Mouse (Mus musculus): Measurements from ENCODE around the gene Kirrel3.

Kirrel3 gene

DNA sequence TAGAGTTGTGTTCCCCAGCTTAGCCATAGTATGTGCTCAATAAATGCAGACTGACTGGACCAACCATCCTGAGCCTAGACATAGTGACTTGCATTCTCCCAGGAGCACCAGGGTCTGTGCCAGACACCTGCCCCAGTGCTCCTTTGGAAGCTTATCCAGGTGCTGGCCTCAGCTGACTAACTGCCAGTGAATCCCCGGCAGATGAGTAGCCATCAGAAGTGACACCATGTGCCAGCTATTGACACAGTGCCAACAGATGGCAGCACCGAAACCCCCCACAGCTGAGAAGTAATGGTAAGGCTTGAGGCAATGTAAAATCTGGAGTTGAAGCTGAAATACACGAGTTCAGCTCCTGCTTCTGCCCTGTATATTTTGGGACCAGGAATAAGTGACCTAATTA is 399.2 kb downstream of the Kirrel3 start:
- no peak for DNase-seq (ENCODE audit: low spot score in 2 of 2)

DNA sequence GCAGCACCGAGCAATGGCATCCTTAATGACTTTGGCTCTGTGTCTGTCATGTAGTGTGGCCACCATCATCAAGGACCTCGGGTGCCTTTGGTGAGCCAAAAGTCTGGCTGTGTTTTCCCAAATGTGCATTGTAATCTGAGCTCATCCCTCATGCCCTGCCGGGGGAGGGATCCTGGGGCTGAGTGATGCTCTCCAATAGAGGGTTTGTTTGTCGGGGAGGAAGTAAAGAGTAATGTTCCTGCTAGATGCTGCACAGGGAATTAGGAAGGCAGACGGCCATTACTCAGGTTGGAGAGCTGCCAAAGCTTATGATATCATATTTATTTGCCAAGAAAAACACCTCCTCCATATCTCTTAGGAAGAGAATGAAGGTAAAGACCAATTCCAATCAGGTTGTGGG is 401.1 kb downstream of the Kirrel3 start:
- DNase-seq (ENCODE audit: low spot score in 2 of 2), result no peak

DNA sequence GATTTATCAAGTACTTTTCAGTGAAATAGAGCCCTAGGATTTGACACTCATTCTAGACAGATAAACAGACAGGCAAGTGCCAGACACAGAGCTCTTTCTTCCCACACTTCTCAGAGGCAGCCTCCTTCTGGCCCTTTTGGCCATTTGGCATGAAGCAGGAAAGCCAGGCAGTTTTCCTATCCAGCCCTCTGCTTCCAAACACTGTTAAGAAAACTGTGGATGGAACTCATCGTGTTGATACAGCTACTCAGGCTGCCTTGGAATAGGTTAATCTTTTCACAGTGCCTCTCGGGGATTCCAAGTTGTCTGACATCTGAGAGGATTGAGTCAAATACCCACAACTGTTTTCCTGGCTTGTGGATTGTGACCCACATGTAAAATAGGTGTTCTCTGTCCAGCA is 401.5 kb downstream of the Kirrel3 start:
- DNase-seq (ENCODE audit: low spot score in 2 of 2), result no peak

DNA sequence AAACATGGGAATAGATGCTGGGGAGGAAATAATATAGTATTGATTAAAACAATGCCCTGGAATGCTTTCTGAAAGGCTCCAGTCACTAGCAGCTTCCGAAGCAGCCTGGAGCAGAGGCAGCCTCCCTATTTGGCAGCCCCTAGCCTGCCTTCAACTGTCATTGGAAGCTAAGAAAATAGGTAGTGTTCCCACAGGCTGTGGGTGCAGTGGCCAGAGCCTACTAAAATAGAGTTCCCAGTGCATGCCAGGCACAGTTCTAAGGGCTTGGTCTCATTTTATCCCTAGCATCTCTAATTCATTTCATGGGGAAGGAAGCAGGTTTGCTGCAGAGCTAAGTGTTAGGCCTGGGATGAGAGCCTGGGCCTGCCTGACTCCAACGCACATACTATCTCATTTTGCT is 402.6 kb downstream of the Kirrel3 start:
- no peak for DNase-seq (ENCODE audit: low spot score in 2 of 2)

DNA sequence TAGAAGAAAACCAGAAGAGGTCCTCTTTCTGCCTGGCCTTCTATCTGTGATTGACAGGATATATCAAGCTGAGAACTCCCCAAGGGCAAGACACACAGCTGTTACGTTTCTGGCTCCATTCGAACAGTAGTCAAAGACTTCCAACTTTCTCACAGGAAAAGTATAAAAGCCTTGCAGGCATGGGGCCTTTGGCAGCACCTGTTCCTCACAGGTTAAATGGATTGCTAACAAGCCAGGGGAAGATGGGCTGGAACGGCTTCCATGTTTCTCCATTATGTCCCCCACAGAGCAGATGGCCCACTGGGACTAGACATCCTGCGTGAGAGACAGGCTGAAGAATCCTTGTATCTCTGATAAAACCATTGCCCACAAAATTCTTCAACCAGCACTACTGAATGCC is 415.5 kb downstream of the Kirrel3 start:
- no peak for DNase-seq (ENCODE audit: low spot score in 2 of 2)

DNA sequence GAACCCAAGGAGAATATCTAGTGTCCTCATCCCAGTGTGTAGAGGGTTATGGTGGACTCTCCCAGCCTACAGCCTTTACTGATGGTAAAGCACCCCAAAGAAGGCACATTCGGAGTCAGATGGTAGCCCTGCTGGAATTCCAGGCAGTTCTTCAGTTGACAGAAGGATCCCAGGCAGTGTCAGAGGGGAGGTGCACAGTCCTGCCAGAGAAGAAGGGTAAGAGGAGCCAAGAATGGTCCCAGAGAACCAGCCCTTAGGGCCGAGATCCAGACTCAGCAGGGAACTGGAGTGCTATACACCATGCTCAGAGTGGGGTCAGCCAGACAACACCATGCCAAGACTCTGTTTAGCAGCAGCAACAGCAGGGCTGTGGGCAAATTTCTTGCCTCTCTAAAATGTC is 416.2 kb downstream of the Kirrel3 start:
- no peak for DNase-seq (ENCODE audit: low spot score in 2 of 2)

DNA sequence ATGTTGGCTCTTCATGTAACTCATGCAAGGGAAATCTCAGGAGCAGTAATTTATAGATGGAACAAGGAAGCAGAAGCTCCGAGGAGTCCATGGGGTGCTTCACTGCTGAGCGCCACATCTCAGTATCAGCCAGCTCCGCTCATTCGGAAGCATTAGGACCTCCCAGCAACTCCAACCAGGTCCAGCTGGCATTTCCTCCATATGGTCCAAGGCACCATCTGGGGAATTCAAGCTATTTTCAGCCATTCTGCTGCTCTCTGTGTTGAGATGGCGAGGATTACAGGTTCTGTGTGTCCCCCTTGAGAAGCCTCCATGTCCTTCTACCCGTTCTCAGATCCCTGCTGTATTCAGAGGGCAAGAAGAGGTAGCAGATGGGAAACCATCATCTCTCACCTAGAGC is 419.5 kb downstream of the Kirrel3 start:
- DNase-seq (ENCODE audit: low spot score in 2 of 2), result no peak

DNA sequence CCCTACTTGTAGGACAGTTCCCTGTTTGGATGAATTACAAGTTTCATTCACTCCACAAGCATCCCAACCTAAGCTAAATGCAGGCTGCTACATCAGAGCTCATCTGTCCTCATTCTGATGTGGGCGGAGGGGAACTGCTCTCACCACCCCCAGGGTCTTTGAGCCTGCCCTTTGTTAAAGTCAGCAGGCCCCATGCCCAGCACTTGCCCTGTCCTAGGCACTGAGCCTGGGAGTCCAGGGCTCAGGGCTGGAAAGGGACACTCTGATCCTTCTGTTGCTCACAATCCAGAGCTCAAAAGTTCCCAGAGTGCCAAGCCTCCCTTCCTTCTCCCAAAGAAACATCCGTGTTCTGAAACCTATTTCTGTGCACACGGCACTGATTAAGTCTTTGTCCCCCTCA is 422.3 kb downstream of the Kirrel3 start:
- no peak for DNase-seq (ENCODE audit: low spot score in 2 of 2)

DNA sequence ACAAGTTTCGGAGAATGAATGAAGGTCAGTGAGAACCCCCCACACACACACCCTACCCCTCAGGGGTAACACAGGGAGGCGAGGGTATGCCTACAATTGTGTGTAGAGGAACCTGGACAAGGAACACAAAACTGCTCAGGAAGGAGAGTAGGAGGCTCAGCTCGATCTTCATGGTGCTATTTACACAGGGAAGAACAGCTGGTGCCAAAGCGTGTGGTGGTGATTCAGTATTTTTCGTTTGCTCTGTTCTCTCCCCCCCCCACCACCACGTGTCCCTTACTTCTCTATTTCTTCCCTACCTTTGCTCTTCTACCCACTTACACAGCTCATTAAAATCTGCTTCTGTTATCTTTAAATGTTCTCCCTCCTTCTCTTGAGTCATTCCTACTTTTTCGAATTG is 426.1 kb downstream of the Kirrel3 start:
- no peak for DNase-seq (ENCODE audit: low spot score in 2 of 2)

DNA sequence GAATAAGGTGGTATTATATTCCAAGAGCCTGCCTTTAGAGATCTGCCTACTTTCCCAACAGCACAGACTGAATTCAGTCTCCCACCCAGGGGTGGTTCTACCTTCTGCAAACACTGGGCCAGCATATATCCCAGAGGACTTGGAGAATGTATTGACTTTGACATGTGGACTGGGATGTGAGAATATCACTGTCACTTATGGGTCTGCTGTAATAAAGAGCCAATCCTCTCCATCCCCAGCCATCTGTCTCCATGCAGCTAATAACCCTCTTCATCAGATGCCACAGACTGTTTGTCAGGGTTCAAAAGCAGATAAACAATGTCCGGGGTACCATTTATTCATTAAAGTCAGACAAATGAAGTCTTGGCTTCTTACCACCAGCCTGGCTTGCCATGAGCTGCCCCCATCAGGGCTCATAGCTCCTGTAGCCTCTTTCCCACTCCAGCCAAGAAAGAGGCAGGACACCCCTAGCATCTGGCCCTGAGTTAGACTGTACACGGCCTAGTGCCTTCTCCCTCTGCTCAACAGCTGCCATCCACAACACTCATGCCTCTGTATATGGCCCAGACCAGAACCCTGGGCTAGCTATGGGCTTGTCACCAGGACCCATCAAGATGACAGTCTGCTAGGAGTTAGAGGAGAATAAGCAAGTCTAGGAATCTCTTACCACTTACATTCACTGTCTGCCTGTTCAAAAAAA is 426.7 kb downstream of the Kirrel3 start:
- no peak for DNase-seq (ENCODE audit: low spot score in 2 of 2)

DNA sequence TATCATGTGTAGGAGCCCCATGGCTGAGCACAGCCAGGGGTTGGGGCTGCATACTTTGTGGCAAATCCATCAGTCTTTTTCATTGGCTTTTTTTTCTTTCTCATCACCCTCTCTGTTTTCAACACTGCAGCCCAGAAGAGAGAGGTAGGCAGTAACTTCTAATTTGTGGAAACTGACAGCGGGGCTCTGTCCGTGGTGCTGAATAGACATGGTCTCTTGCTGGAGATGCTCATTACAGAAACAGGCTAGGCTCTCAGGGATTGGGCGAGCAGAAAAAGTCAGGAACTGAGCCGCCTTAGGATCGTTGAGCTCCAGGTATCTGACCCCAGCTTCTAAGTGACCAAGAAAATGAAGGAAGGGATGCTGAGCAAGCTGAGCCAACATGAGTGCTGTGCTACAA is 427.3 kb downstream of the Kirrel3 start:
- peak; percentile 19 to 22 for DNase-seq (ENCODE audit: low spot score in 2 of 2)

DNA sequence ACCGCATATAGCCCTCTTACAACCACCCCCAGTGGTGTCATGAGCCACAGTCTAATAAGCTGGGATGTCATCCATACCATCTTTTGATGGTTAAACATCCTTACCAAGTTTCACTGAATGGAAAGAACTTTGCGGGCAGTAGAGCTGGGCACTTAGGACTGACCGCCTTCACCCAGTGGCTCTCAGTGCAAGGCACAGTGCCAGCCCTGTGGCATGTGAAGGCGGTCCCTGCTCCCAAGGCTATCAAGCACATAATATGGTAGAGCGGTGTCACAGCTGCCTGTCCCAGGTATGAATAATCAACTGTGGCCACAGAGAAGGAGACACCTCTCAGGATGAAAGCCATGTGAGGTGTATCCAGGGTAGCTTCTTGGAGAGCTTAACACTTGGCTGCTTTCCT is 433.3 kb downstream of the Kirrel3 start:
- no peak for DNase-seq (ENCODE audit: low spot score in 2 of 2)

DNA sequence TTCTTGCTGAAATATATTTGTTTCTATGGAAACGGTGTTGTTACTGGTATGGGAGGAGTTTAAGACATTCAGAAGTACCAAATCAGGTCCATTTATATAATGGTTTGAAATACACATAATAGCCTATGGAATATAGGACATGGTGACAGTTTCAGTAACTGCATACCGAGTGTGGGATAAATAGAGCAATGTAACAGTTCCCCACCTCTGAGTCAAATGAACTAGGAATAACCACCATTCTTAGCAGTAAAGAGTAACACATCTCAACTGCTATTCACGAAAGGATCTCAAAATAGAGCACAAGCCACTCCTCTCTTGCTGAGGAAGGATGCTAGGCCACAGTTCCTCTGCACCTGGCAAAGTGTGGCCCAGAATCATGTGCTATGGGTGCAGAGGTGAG is 434.4 kb downstream of the Kirrel3 start:
- DNase-seq (ENCODE audit: low spot score in 2 of 2), result no peak

DNA sequence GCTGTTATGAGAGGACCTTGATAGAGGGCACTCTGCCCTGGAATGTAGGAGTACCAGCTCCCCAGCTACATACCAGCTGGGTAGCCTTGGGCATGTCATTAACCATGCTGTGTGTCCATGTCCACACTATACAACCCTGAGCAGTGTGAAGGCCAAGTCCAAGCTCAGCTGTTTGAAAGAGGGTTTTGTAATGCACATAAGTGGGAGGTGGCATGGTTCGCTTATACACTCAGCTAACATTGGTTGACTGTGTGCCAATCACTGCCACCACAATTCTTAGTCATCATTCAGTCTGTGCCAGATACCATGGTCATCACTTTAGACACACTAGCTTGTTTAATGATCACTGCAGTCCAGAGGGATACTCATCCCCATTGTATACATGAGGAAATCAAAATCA is 436.2 kb downstream of the Kirrel3 start:
- no peak for DNase-seq (ENCODE audit: low spot score in 2 of 2)

DNA sequence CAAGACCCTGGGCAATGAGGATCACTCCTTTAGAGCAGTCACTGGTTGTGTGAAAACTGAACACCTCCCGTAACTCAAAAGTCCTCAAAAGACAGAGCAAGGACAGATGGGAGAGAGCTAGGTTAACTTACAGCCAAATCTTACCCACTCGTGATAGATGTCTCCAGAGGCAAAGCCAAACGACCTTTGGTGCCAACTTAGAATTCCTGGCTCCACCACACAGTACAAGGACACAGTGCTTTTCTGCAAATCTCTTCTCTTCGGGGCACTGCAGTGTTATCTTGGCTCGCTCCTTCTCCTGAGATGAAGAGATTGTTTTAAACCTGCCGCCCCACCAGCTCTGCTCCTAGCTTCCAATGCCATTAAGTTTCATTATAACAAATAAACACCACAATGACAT is 437.0 kb downstream of the Kirrel3 start:
- DNase-seq (ENCODE audit: low spot score in 2 of 2), result no peak

DNA sequence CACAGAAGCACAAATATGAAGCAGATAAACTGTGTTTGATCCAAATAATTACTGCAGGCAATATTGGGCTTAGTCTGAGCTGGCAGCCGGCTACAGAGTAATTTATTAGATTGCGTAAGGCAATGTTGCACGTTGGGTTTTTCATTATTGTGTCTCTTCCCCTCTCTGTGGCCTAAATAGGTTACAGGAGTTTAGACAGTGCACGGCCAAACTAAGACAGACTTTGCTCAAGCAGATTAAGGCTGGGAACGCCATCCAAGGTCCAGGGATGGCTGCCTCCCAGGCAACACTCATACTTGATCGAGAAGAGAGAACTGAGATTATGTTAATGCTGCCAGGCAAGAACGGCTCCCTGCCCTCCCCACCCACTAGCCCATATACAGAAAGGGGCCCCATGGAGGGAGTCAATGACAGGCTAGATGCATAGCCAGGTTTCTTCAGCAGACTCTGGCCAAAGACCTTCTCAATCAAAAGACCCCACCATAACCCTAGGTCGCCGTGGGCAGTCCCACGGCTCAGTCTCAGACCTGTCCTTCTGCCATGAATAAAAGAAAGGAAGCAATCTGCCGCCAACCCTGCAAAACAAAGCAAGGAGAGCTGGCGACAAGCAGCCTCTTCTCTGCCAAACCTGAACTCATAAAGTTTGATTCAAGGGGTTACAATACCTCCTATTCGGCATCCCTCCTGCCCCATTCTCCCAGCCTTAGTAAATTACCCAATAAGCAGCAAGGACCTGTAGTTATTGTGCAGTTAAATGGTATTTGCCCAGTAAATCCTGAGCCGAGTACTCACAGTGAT is 437.6 kb downstream of the Kirrel3 start:
- DNase-seq (ENCODE audit: low spot score in 2 of 2), result no peak

DNA sequence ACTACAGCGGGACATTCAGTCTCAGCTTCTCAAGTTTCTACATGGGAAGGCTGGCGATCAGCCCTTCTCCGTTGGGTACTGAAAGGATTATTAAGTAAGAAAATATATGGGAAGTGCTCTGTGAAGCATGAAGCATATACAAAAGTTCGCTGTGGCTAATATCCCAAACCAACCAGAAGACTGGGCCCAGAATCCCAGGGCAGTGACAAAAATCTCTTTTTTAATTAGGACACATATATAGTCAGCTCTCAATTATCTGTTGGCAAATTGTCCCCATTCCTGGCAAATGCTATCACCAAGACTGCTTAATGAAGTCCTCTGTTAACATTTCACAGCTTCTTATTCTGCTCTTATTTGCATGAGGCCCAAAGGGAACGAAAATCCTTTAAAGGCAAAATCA is 439.9 kb downstream of the Kirrel3 start:
- no peak for DNase-seq (ENCODE audit: low spot score in 2 of 2)

DNA sequence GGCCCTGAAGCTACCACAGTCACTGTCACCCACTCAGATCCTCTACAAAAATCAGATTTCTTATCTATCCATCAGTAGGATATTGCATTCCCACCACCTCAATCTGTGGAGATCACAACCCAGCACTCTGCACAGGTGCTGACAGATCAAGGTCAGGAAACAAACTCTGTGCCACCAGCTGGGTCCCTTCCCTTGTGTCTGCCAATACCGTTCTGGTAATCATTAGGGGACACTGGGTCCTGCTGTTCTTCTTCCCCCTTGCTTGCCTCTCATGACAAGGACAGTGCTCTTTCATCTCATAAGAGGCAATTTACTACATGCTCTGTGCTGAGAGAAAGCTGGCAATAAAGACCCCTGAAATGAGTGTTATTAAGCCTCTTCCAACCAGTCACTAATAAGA is 444.7 kb downstream of the Kirrel3 start:
- DNase-seq (ENCODE audit: low spot score in 2 of 2), result no peak

DNA sequence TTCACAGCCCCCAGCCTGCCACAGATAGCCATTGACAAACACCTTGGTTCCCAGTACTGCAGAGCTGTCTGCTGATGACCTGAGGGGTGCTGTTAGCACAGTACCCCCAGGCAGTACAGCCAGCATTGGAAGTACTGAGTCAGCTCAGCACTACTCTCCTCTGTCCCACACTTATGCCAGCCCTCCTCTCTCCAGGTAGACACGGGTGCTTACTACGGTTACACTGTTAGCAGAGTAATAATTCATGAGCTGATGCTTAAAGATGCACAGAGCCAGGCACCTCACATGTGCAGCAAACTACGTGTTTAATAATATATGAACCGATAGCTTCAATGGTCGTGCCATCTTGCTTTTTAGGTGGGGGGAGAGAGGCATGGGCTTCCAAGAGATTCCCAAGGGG is 452.4 kb downstream of the Kirrel3 start:
- no peak for DNase-seq (ENCODE audit: low spot score in 2 of 2)

DNA sequence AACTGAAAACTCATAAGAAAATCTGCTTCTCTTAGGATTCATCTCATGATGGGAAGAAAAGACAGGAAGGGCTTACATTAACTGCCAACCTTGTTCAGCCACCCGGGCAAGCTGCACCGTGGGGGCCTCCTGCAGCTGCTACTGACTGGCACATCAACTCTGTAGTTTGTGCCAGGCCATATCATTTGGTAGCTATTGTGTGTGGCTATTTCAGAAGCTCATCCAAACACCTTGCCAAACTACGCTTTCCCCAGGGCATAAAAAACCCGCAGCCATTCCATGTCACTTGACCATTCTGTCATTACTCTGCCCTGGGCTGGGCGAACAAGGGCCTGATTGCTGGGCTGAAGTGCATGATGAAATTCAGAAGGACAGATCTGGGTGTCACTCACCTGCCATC is 453.9 kb downstream of the Kirrel3 start:
- no peak for DNase-seq (ENCODE audit: low spot score in 2 of 2)

DNA sequence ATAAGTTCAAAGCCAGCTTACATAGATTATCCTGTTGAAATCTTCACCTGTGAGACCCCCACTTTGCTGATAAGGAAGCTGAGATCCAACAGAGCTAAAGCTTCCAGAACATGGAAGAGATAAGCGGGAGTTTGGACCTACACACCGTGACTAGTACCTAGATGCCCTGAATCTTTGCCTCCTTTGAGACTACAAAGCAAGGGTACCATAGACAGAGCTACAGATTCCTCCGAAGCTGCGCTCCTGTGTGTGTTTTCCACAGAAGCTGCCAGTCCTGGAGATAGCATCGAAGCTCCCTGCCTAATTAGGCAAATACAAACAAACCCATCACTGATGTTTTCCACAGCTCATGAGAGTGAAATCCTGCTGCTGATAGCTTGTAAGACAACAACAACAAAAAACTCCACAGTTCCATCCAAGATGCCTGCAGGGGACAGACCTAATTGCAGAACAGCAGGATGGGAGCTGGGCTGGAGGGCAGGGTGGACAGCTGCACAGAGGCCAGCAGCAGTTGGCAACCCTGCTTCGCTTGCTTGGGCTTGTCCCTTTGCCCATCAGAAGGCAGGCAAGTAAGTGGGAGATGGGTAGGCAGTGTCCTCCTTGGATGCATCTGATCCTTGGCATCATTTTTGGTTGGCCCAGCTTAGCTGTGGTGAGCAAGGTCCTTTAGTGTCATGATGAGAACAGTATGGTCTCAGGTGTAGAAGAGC is 456.6 kb downstream of the Kirrel3 start:
- DNase-seq (ENCODE audit: low spot score in 2 of 2), result no peak

DNA sequence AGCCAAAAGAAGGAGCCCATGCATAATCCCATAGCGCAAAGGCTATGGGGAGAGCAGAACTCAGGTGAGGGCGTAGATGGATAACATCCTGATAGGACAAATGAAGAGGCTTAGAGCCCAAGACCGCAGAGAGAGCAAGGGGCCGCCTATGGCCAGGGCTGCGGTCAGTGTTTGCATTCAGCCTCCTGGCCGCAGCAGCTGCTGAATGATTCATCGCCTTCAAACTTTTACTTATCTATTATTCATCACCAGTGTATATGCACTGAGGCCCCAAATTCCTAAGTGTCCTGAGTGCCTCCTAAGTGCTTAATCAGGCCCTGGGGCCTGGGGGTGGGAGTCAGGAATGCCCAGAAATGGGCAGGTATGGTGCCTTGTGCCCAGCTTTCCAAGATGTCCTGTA is 457.3 kb downstream of the Kirrel3 start:
- no peak for DNase-seq (ENCODE audit: low spot score in 2 of 2)

DNA sequence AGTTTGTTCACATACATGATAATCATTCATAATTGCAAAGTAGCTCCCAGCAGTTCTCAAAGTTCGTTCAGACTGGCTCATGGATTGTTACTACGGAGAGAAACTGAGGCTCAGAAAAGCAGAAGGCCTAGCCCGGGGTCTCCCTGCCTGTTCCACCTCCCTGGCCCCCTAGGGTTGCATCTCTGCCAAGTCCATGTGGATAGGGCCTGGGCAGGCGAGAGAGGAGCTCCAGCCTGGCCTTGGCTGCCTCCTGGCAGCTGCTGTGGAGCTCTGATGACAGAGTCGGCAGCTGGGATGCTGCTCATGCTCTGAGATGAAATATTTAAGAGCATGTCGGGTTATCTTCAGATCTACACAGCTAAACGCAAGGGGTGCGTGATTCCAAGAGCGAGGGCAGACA is 459.6 kb downstream of the Kirrel3 start:
- no peak for DNase-seq (ENCODE audit: low spot score in 2 of 2)
